Mouse (Mus musculus) kidney, embryonic 16.5 days (tissue): ENCODE data around the gene Tmem106a. TPM values are rescaled to one million over a fixed set of nuclear protein-coding genes. Genes with fewer than 3 reads are reported as not detected.
A peak's percentile ranks its signal among the peaks of the same experiment; 100 is the strongest.
"Not testable (repeated sequence)": the region's sequence is repeated elsewhere in the genome, so short reads cannot be mapped to it uniquely, and the experiment has no call there.

Source experiments
- ATAC-seq: fragments of 200-750 bp; cut with Nextera tagmentation; 2 replicates; pipeline ENCODE4 v1.8.0; 2017; ENCODE audit warnings: moderate TSS enrichment; ENCODE audit not compliant: low FRiP score, low TSS enrichment
- H3K27ac ChIP-seq: fragments of 300-500 bp; sonication (generic); 2 replicates; pipeline ENCODE4 v1.5.1; 2014; ENCODE audit warnings: low read length
- H3K27me3 ChIP-seq: fragments of 300-500 bp; sonication (generic); 2 replicates; pipeline ENCODE4 v1.6.1; 2014; ENCODE audit warnings: low read length, control low read depth, mixed read lengths; ENCODE audit not compliant: insufficient read depth
- H3K36me3 ChIP-seq: fragments of 300-500 bp; sonication (generic); 2 replicates; pipeline ENCODE4 v1.6.1; 2014; ENCODE audit warnings: low read length, control low read depth, mixed read lengths; ENCODE audit not compliant: insufficient read depth
- H3K4me1 ChIP-seq: fragments of 300-500 bp; sonication (generic); 2 replicates; pipeline ENCODE4 v1.6.1; 2014; ENCODE audit warnings: low read length, control low read depth, mixed read lengths; ENCODE audit not compliant: insufficient read depth
- H3K4me2 ChIP-seq: fragments of 300-500 bp; sonication (generic); replicated peaks from 2 replicates; pipeline ENCODE4 v1.6.1; 2014; ENCODE audit warnings: low read depth, low read length
- H3K4me3 ChIP-seq: fragments of 300-500 bp; sonication (generic); 2 replicates; pipeline ENCODE4 v1.5.1; 2014; ENCODE audit warnings: mild to moderate bottlenecking, low read length
- H3K9ac ChIP-seq: fragments of 300-500 bp; sonication (generic); replicated peaks from 2 replicates; pipeline ENCODE4 v1.6.1; 2014; ENCODE audit warnings: low read length
- H3K9me3 ChIP-seq: fragments of 300-500 bp; sonication (generic); 2 replicates; pipeline ENCODE4 v1.6.1; 2016; ENCODE audit warnings: low read length, control low read depth
- WGBS: fragments of 180-500 bp; shearing (Covaris S2); extraction: QIAGEN DNeasy Blood & Tissue Kit; methylation state at CpG from one replicate; pipeline ENCODE4 v1.1.7; 2014; 5-methylcytosine and 5-hydroxymethylcytosine counted together
- polyA plus RNA-seq: library from polyadenylated mRNA; unstranded; fragments of >200 nt; fragmentation: Nextera tagmentation; extraction: Ambion mirVana; gene quantifications from 2 replicates; pipeline ENCODE4 v1.2.1, GENCODE M21; 2015

The Tmem106a gene
- polyA plus RNA-seq, 1 experiment from 2014 or later: 7.0 TPM

DNA sequence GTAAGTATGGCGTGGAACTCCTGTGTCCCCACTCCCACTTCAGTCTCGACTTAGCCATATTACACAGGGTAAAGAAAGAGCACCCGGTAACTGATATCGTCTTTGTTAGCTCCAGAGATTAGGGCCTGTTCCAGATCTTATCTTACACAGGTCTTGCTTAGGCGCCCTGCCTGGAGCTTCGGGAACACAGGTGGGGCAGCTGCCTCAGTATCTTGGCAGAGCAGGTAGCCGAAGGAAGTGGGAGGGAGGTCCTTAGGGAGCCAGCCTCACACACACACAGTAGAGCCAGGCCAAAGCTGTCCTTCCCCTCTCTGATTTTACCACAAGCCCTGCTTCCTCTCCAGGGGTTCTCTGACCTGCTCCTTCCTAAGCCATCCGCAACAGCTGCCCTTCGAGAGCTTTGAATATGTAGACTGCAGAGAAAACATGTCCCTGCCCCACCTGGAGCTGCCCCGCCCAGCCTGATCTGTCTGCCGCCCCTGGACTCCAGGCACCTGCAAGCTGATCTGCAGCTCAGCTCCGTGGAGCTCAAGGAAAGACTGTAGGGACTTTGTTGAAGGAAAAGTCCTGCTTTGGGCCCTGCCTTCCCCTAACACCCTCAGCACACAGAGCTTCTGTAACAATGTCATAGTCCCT is 8.1 kb downstream of the Tmem106a start:
- Histone ChIP-seq H3K36me3 (no peaks in the 10 kb centered on the region), H3K4me3 (no peak overlapping the region), H3K27ac (0 out of 2 replicates have a peak overlapping the region, but pooled peaks have one; percentile 15), H3K4me2 (no peak overlapping the region), H3K9me3 (no peaks in the 10 kb centered on the region), H3K27me3 (no peaks in the 10 kb centered on the region), H3K9ac (no peak overlapping the region), H3K4me1 (no peaks in the 10 kb centered on the region)
- 71% methylated on average over 12 of the region's 12 CpGs for WGBS
- ATAC-seq: no peak

DNA sequence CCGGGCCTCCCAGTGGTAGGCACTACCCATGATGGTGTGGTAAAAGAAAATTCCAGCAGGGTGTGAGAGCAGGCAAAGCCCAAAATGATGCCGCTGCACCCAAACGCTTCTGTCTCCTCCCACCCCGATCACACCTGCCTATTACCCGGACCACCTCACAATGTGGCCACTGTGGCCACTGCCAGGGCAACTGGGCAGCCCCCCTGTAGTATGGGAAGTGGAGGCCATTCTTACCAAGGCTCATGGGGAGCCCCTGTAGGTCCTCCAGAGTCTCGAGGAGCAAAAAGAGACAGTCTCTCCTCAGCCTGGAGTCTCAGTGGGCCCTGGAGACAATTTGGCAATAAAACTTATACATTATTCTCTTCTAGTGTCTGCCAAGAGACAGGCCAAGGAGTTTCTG is 17.1 kb downstream of the Tmem106a start, which contains the start of gene Gm11634:
TSS of gene Gm11634 (minus strand) at position 101 of the 400 bp plus-strand sequence.
- Histone ChIP-seq H3K27ac (no peak within 1 kb of the TSS), H3K9ac (no peak within 1 kb of the TSS), H3K4me3 (no peak within 1 kb of the TSS), H3K27me3 (no peaks in the 10 kb centered on the region), H3K36me3 (no peaks in the 10 kb centered on the region), H3K4me2 (no peak within 1 kb of the TSS), H3K4me1 (no peaks in the 10 kb centered on the region), H3K9me3 (no peaks in the 10 kb centered on the region)
- no peak for ATAC-seq
- WGBS: 72% methylated on average over 6 of the region's 6 CpGs

DNA sequence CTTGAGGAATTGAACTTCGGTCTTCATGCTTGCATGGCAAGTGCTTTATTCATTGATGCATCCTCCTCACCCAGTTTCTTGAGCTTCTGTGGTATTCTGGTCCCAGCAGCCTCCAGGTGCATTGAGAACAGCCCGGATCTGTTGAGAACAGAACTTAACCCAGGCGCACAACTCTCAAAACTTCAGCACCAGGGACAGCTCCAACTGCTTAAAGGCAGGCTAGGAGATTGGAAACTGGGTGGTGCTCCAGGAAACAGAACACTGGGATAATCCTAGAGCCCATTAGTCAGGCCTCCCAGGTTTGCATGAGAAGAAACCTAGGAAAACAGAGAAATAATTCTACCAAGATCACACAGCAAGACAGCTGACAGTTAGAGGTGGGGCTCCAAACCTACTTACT is 20.4 kb downstream of the Tmem106a start:
- Histone ChIP-seq H3K4me2 (no peak overlapping the region), H3K27ac (no peak overlapping the region), H3K9ac (no peak overlapping the region), H3K27me3 (no peaks in the 10 kb centered on the region), H3K4me1 (no peaks in the 10 kb centered on the region), H3K36me3 (no peaks in the 10 kb centered on the region), H3K9me3 (no peaks in the 10 kb centered on the region), H3K4me3 (no peak overlapping the region)
- 13% methylated on average over 3 of the region's 3 CpGs for WGBS
- ATAC-seq: no peak

DNA sequence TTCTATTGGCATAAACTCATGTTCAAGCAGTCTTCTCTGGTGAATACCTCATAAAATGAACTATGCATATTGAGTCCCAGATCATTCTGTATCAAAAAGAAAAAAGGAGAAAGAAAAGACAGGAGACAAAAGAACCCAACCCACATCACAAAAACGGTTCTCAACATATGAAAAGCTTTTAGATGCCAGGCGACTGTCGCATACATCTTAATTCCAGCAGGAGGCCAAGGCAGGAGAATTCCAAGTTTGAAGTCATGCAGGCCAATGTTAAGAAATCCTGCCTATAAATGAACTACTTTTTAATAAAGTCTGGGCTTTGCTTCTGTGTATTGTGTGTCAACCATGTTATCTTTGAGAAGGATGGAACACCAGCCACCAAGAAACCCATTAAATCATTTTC is 22.1 kb downstream of the Tmem106a start:
- H3K9ac ChIP-seq: no peak overlapping the region
- WGBS: under 1% methylated on average over 3 of the region's 3 CpGs
- H3K4me1 ChIP-seq: no peaks in the 10 kb centered on the region
- H3K4me3 ChIP-seq: peak overlapping the region; percentile 37; the same call in 1 of the 2 replicates
- no peaks in the 10 kb centered on the region for H3K9me3 ChIP-seq
- peak overlapping the region; percentile 54 for H3K4me2 ChIP-seq
- no peak overlapping the region for H3K27ac ChIP-seq
- H3K27me3 ChIP-seq: no peaks in the 10 kb centered on the region
- no peak for ATAC-seq
- no peaks in the 10 kb centered on the region for H3K36me3 ChIP-seq

DNA sequence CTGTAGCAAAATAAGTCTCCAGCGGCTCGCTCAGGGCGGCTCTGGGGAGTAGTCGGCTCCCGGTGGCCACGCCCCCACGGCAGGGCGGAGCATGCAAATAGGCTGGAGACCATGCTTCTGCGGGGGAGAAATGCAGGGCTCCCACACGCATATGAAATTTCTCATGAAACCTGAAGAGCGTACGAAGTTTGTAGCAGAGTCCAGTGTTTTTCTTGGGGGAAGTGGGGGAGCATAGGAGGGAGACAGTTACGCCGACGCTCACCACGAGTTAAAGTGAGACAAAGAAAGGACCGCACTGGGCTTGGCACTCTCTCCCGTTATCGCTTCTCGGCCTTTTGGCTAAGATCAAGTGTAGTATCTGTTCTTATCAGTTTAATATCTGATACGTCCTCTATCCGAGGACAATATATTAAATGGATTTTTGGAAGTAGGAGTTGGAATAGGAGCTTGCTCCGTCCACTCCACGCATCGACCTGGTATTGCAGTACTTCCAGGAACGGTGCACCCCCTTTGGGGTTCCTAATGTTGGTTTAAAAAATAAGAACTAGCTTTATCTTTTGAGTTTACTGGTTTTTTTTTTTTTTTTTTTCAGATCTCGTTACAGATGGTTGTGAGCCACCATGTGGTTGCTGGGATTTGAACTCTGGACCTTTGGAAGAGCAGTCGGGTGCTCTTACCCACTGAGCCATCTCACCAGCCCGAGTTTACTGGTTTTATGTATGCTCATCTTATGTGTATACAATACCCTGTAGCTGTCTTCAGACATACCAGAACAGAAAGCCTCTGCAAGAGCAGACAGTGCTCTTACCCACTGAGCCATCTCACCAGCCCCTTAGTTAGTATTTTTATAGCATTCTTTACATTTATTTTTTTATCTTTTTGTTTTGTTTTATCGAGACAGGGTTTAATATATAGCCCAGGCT is 22.8 kb downstream of the Tmem106a start:
- H3K9me3 ChIP-seq, H3K4me1 ChIP-seq, H3K36me3 ChIP-seq, H3K27me3 ChIP-seq: not testable (repeated sequence)
- peak overlapping the region; percentile 37 for H3K4me3 ChIP-seq
- H3K9ac ChIP-seq: peak overlapping the region; percentile 33; the same call in 1 of the 2 replicates
- H3K4me2 ChIP-seq: peak overlapping the region; percentile 54
- WGBS: under 1% methylated on average over 30 of the region's 30 CpGs
- ATAC-seq: peak; percentile 87
- peak overlapping the region; percentile 65; the same call in 1 of the 2 replicates for H3K27ac ChIP-seq

DNA sequence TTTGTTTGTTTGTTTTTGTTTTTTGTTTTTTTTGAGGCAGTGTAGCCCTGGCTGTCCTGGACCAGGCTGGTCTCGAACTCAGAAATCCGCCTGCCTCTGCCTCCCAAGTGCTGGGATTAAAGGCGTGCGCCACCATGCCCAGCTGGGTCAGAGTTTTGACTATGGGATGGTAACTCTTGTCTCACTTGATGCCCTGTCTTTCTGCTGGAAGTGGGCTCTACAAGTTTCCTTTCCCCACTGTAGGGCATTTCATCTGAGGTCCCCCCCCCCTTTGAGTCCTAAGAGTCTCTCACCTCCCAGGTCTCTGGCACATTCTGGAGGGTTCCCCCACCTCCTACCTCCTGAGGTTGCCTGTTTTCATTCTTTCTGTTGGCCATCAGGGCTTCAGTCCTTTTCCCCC is 25.1 kb downstream of the Tmem106a start:
- H3K9me3 ChIP-seq, H3K27ac ChIP-seq, H3K4me3 ChIP-seq, H3K4me2 ChIP-seq, H3K9ac ChIP-seq, H3K27me3 ChIP-seq, H3K4me1 ChIP-seq, ATAC-seq, H3K36me3 ChIP-seq: not testable (repeated sequence)
- WGBS: 79% methylated on average over 4 of the region's 4 CpGs

DNA sequence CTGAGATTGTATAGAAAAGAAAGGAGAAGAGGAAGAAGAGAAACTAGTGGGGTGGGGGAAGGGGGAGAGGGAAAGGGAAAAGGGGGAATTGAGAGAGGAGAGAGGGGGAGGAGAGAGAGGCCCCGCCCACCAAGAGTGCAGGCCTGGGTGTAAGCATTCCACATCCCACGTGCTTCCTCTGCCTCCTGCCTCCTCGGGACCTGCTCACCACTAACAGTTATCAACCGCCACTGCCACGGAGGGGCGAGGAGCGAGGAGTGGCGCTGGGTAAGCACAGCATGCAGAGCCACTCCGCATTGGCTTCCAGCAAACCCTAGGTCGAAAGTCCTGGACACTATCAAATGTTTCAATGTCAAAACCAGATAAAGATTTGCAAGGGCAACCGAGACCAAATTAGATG is 28.4 kb downstream of the Tmem106a start:
- H3K4me1 ChIP-seq: peaks cover 7% of the 10 kb centered on the region; the same call in 1 of the 2 replicates
- H3K9ac ChIP-seq: no peak overlapping the region
- H3K9me3 ChIP-seq: no peaks in the 10 kb centered on the region
- WGBS: 22% methylated on average over 11 of the region's 11 CpGs
- peak overlapping the region; percentile 16; the same call in 1 of the 2 replicates for H3K4me2 ChIP-seq
- ATAC-seq: no peak
- H3K4me3 ChIP-seq: no peak overlapping the region
- H3K36me3 ChIP-seq: no peaks in the 10 kb centered on the region
- H3K27ac ChIP-seq: no peak overlapping the region
- H3K27me3 ChIP-seq: no peaks in the 10 kb centered on the region

DNA sequence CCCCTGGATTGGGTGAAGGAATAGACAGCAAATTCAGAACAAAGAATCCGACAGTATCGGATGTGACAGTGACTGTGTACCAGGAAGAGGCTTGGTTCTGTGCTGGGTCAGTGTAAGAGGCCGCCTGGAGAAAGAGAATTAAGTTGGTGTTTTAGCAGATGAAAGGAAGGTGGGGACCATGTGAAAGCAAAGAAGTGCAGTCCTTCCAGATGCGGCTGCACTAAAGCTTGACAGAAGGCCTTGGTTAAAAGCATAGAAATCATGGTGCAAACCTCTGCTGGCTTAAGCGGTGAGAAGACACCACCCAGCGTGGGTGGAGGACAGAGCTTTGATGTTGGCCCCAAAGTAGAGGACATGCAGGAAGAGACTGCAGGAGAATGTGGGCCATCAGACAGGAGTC is 31.6 kb downstream of the Tmem106a start:
- H3K4me1 ChIP-seq: peaks cover 12% of the 10 kb centered on the region
- no peaks in the 10 kb centered on the region for H3K27me3 ChIP-seq
- no peak overlapping the region for H3K4me2 ChIP-seq
- 74% methylated on average over 6 of the region's 6 CpGs for WGBS
- no peak overlapping the region for H3K27ac ChIP-seq
- no peak overlapping the region for H3K9ac ChIP-seq
- H3K36me3 ChIP-seq: no peaks in the 10 kb centered on the region
- ATAC-seq: no peak
- no peaks in the 10 kb centered on the region for H3K9me3 ChIP-seq
- no peak overlapping the region for H3K4me3 ChIP-seq

DNA sequence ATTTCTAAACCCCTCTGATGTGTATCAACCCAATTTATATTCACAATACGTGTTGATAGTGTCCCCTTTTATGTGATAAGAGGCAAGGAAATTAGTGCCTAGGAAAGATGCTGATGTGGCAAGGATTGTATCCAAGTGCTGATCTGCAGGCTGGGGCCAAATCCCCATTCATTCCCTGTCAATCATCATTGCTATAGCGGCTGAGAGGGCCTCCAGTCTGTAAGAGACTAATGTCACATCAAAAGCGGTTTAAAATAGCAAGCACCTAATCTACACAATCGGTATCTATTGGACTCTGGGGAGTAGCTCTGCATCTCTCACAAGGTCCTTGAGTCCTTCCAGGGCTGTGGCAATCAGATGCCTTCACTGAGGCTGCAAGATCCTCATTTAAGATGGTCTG is 32.1 kb downstream of the Tmem106a start:
- Histone ChIP-seq H3K27me3 (no peaks in the 10 kb centered on the region), H3K4me1 (peaks cover 12% of the 10 kb centered on the region), H3K4me2 (no peak overlapping the region), H3K9me3 (no peaks in the 10 kb centered on the region), H3K36me3 (no peaks in the 10 kb centered on the region), H3K4me3 (no peak overlapping the region), H3K9ac (no peak overlapping the region), H3K27ac (no peak overlapping the region)
- ATAC-seq: no peak
- 84% methylated on average over 4 of the region's 4 CpGs for WGBS

DNA sequence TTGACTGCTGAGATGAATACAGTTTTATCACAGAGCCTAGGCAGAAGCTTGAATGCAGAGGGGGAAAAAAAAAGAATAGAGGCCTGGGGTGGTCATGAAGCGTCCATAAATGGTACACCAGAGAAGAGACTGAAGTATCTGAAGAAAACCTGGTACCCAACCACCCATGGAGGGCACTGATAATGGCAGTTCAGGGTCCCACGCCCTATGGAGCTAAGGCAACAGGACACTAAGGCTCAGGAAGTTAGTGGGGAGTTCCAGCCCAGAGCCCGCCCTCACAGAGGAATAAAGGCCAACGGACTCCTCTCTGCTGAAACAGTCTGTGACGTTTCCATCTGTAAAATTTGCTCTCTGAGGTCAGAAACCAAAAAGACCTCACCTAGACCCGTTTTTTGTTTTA is 33.3 kb downstream of the Tmem106a start:
- H3K27ac ChIP-seq: no peak overlapping the region
- H3K27me3 ChIP-seq: no peaks in the 10 kb centered on the region
- no peak overlapping the region for H3K4me2 ChIP-seq
- no peaks in the 10 kb centered on the region for H3K9me3 ChIP-seq
- H3K4me3 ChIP-seq: no peak overlapping the region
- peaks cover 12% of the 10 kb centered on the region for H3K4me1 ChIP-seq
- H3K36me3 ChIP-seq: no peaks in the 10 kb centered on the region
- ATAC-seq: no peak
- 70% methylated on average over 6 of the region's 6 CpGs for WGBS
- no peak overlapping the region for H3K9ac ChIP-seq
